ENCODE assay signal across 19 mouse cellular contexts in genomic region chr2:55405307-55405706, GRCm38 (mm10). TPM values are rescaled to one million over a fixed set of nuclear protein-coding genes. Genes with fewer than 3 reads are reported as not detected.
DNase-seq lines count a peak whose midpoint lies in the region; ATAC-seq and TF ChIP-seq lines count a peak whose summit lies in the region.
"Had no signal": no experiment of that assay in that cellular context is flagged by ENCODE, and none has a peak within 500 bp of the region (broad histone marks: within the 10 kb centered on the region; RNA-seq: fewer than 3 reads in every experiment).

No protein-coding gene starts in this region.

- no peaks in the 10 kb centered on the region for H3K4me1 ChIP-seq in hindbrain, embryonic 12.5 days
- H3K4me1 ChIP-seq in hindbrain, embryonic 11.5 days (replicated peaks; ENCODE audit: control insufficient read depth, insufficient read depth, low read length): no peaks in the 10 kb centered on the region
- H3K4me1 ChIP-seq in midbrain, postnatal 0 days (ENCODE audit: insufficient read depth, low read length): no peaks in the 10 kb centered on the region
- no peaks in the 10 kb centered on the region for H3K4me1 ChIP-seq in midbrain, embryonic 16.5 days (ENCODE audit: control insufficient read depth, insufficient read depth, low read length)
- no peaks in the 10 kb centered on the region for H3K4me1 ChIP-seq in stomach, postnatal 0 days (replicated peaks; ENCODE audit: control insufficient read depth, insufficient read depth)
- H3K4me1 ChIP-seq: forebrain, embryonic 13.5 days; heart, embryonic 10.5 days; intestine, embryonic 15.5 days had no signal

- no peak overlapping the region for H3K4me2 ChIP-seq in hindbrain, embryonic 12.5 days (replicated peaks)
- no peak overlapping the region for H3K4me2 ChIP-seq in hindbrain, embryonic 11.5 days (replicated peaks; ENCODE audit: low read depth, low read length)
- H3K4me2 ChIP-seq in midbrain, postnatal 0 days (ENCODE audit: low read depth, low read length, poor library complexity, severe bottlenecking): no peak overlapping the region
- H3K4me2 ChIP-seq in midbrain, embryonic 16.5 days (ENCODE audit: low read length): no peak overlapping the region
- no peak overlapping the region for H3K4me2 ChIP-seq in stomach, postnatal 0 days (replicated peaks; ENCODE audit: low read depth)
- H3K4me2 ChIP-seq: forebrain, embryonic 13.5 days; intestine, embryonic 15.5 days had no signal

- TF ChIP-seq CTCF in midbrain, postnatal 0 days (IDR thresholded peaks at IDR 0.05): no peak
- TF ChIP-seq CTCF in brain, embryonic 14.5 days (IDR thresholded peaks at IDR 0.05; ENCODE audit: borderline replicate concordance, extremely low read depth, insufficient read depth, insufficient read length): no peak
- no peak for TF ChIP-seq CTCF in stomach, postnatal 0 days (IDR thresholded peaks at IDR 0.05; ENCODE audit: low read depth)

- H3K27me3 ChIP-seq in hindbrain, embryonic 12.5 days: no peaks in the 10 kb centered on the region
- no peaks in the 10 kb centered on the region for H3K27me3 ChIP-seq in hindbrain, embryonic 11.5 days (ENCODE audit: control insufficient read depth, insufficient read depth, low read length)
- no peaks in the 10 kb centered on the region for H3K27me3 ChIP-seq in midbrain, postnatal 0 days (ENCODE audit: insufficient read depth, low read length)
- H3K27me3 ChIP-seq in midbrain, embryonic 16.5 days (ENCODE audit: control insufficient read depth, insufficient read depth, low read depth, low read length): no peaks in the 10 kb centered on the region
- H3K27me3 ChIP-seq in stomach, postnatal 0 days (ENCODE audit: control insufficient read depth, insufficient read depth, low read length): no peaks in the 10 kb centered on the region
- H3K27me3 ChIP-seq: forebrain, embryonic 13.5 days; intestine, embryonic 15.5 days had no signal

- TF ChIP-seq POLR2A in brain, embryonic 14.5 days (IDR thresholded peaks at IDR 0.05; ENCODE audit: borderline replicate concordance, extremely low read depth, insufficient read depth, insufficient read length, poor library complexity, severe bottlenecking): no peak

- no peaks in the 10 kb centered on the region for H3K36me3 ChIP-seq in hindbrain, embryonic 12.5 days
- no peaks in the 10 kb centered on the region for H3K36me3 ChIP-seq in hindbrain, embryonic 11.5 days (ENCODE audit: control insufficient read depth, insufficient read depth, low read length)
- H3K36me3 ChIP-seq in midbrain, postnatal 0 days (ENCODE audit: insufficient read depth, low read length): no peaks in the 10 kb centered on the region
- H3K36me3 ChIP-seq in midbrain, embryonic 16.5 days (ENCODE audit: control insufficient read depth, insufficient read depth, low read length): no peaks in the 10 kb centered on the region
- H3K36me3 ChIP-seq in stomach, postnatal 0 days (ENCODE audit: control insufficient read depth, insufficient read depth, low read length): no peaks in the 10 kb centered on the region
- H3K36me3 ChIP-seq: heart, embryonic 10.5 days; intestine, embryonic 15.5 days had no signal

- no peak overlapping the region for H3K9ac ChIP-seq in hindbrain, embryonic 12.5 days
- no peak overlapping the region for H3K9ac ChIP-seq in hindbrain, embryonic 11.5 days (ENCODE audit: low read depth, low read length)
- H3K9ac ChIP-seq in midbrain, postnatal 0 days (replicated peaks; ENCODE audit: low read length, poor library complexity, severe bottlenecking): no peak overlapping the region
- no peak overlapping the region for H3K9ac ChIP-seq in midbrain, embryonic 16.5 days (ENCODE audit: low read depth, low read length)
- H3K9ac ChIP-seq in stomach, postnatal 0 days (ENCODE audit: low read length): no peak overlapping the region
- H3K9ac ChIP-seq: forebrain, embryonic 13.5 days; intestine, embryonic 15.5 days had no signal

- no peak for TF ChIP-seq EP300 in stomach, postnatal 0 days (optimal IDR thresholded peaks at IDR 0.05)

- WGBS in hindbrain, embryonic 12.5 days: 87% methylated on average over 1 of the region's 1 CpGs
- 69% methylated on average over 1 of the region's 1 CpGs for WGBS in hindbrain, embryonic 11.5 days
- 74% methylated on average over 1 of the region's 1 CpGs for WGBS in midbrain, postnatal 0 days
- 79% methylated on average over 1 of the region's 1 CpGs for WGBS in midbrain, embryonic 16.5 days
- 57% methylated on average over 1 of the region's 1 CpGs for WGBS in stomach, postnatal 0 days

- DNase-seq in hindbrain, embryonic 11.5 days (ENCODE audit: low spot score): no peak
- peak; percentile 6 for DNase-seq in midbrain, postnatal 0 days (ENCODE audit: low spot score)
- peak; percentile 28 for DNase-seq in brain, embryonic 14.5 days (ENCODE audit: low read depth)
- DNase-seq in stomach, postnatal 0 days (ENCODE audit: low spot score): no peak
- no peak for DNase-seq in frontal cortex, postnatal 25 days (ENCODE audit: low spot score in 2 of 2)
- DNase-seq: adrenal gland, postnatal 10 days; cerebellum, adult 18-20 months; cerebellum, adult 9-11 months; cerebellum, postnatal 36 days; gastrocnemius, postnatal 36 days; heart, adult 11 months; heart, postnatal 10 days; heart, postnatal 4 days had no signal

- no peaks in the 10 kb centered on the region for H3K9me3 ChIP-seq in hindbrain, embryonic 12.5 days (replicated peaks)
- H3K9me3 ChIP-seq in hindbrain, embryonic 11.5 days (ENCODE audit: control insufficient read depth, low read length): no peaks in the 10 kb centered on the region
- no peaks in the 10 kb centered on the region for H3K9me3 ChIP-seq in midbrain, postnatal 0 days (ENCODE audit: low read length)
- 0 out of 2 replicates have a peak, but pooled peaks cover 1% of the 10 kb centered on the region for H3K9me3 ChIP-seq in midbrain, embryonic 16.5 days (replicated peaks; ENCODE audit: control insufficient read depth, low read length, poor library complexity, severe bottlenecking)
- H3K9me3 ChIP-seq in stomach, postnatal 0 days (ENCODE audit: control insufficient read depth, low read length): no peaks in the 10 kb centered on the region
- H3K9me3 ChIP-seq: forebrain, embryonic 13.5 days; heart, embryonic 10.5 days; intestine, embryonic 15.5 days had no signal

- 0 out of 2 replicates have a peak, but pooled peaks have one; percentile 40 for ATAC-seq in hindbrain, embryonic 12.5 days (ENCODE audit: low FRiP score)
- no peak for ATAC-seq in hindbrain, embryonic 11.5 days (ENCODE audit: low FRiP score)
- no peak for ATAC-seq in midbrain, postnatal 0 days (ENCODE audit: low FRiP score)
- ATAC-seq in midbrain, embryonic 16.5 days: no peak
- no peak for ATAC-seq in stomach, postnatal 0 days (ENCODE audit: low FRiP score, low TSS enrichment)
- ATAC-seq: intestine, embryonic 15.5 days had no signal

- no peak overlapping the region for H3K4me3 ChIP-seq in hindbrain, embryonic 12.5 days
- no peak overlapping the region for H3K4me3 ChIP-seq in hindbrain, embryonic 11.5 days (ENCODE audit: low read depth, low read length)
- H3K4me3 ChIP-seq in midbrain, postnatal 0 days (ENCODE audit: low read depth, low read length): no peak overlapping the region
- H3K4me3 ChIP-seq in midbrain, embryonic 16.5 days (ENCODE audit: low read depth, low read length): no peak overlapping the region
- no peak overlapping the region for H3K4me3 ChIP-seq in stomach, postnatal 0 days (ENCODE audit: low read depth, low read length)
- H3K4me3 ChIP-seq: forebrain, embryonic 13.5 days; heart, embryonic 10.5 days; intestine, embryonic 15.5 days had no signal

- H3K27ac ChIP-seq in hindbrain, embryonic 12.5 days: no peak overlapping the region
- H3K27ac ChIP-seq in hindbrain, embryonic 11.5 days (ENCODE audit: low read depth, low read length): no peak overlapping the region
- H3K27ac ChIP-seq in midbrain, postnatal 0 days (ENCODE audit: low read depth, low read length): no peak overlapping the region
- no peak overlapping the region for H3K27ac ChIP-seq in midbrain, embryonic 16.5 days (ENCODE audit: low read length)
- H3K27ac ChIP-seq in stomach, postnatal 0 days (replicated peaks): no peak overlapping the region
- H3K27ac ChIP-seq: forebrain, embryonic 13.5 days; heart, embryonic 10.5 days; intestine, embryonic 15.5 days had no signal

RNA-seq across cellular contexts. Expression of gene Kcnj3, which starts 30.5 kb away (rescaled TPM):
- 1.8 and 2.2 TPM in 2 replicates for polyA plus RNA-seq in hindbrain, embryonic 12.5 days (2016; fragmentation: Nextera tagmentation; extraction: Ambion mirVana)
- polyA plus RNA-seq in hindbrain, embryonic 11.5 days (2014; fragmentation: Nextera tagmentation; extraction: Ambion mirVana): 0.37 and 1.5 TPM in 2 replicates
- 25.3 and 29.7 TPM in 2 replicates for total RNA-seq in midbrain, postnatal 0 days (2014; rRNA removed)
- 5.5 and 5.8 TPM in 2 replicates for polyA plus RNA-seq in midbrain, postnatal 0 days (2015; fragmentation: Nextera tagmentation; extraction: Ambion mirVana)
- polyA plus RNA-seq in midbrain, embryonic 16.5 days (2015; fragmentation: Nextera tagmentation; extraction: Ambion mirVana): 5.7 and 5.8 TPM in 2 replicates
- polyA plus RNA-seq in brain, embryonic 14.5 days (2012; rRNA removed): 5.2 and 8.6 TPM in 2 replicates
- 0.10 and 0.18 TPM in 2 replicates for polyA plus RNA-seq in stomach, postnatal 0 days (2015; fragmentation: Nextera tagmentation; extraction: Ambion mirVana)
- polyA plus RNA-seq: C2C12 had no signal

Comparison
In these comparisons a context has a peak if more than half of its experiments do, and no peak if none do; other contexts are left out.
1. DNase-seq: peak in midbrain, postnatal 0 days (single experiment) and brain, embryonic 14.5 days (single experiment); none in hindbrain, embryonic 11.5 days (single experiment), stomach, postnatal 0 days (single experiment) and frontal cortex, postnatal 25 days (0 of 2).